Mouse (Mus musculus): Measurements from ENCODE around the gene 1700020D05Rik.
A peak's percentile ranks its signal among the peaks of the same experiment; 100 is the strongest.

The 1700020D05Rik gene

DNA sequence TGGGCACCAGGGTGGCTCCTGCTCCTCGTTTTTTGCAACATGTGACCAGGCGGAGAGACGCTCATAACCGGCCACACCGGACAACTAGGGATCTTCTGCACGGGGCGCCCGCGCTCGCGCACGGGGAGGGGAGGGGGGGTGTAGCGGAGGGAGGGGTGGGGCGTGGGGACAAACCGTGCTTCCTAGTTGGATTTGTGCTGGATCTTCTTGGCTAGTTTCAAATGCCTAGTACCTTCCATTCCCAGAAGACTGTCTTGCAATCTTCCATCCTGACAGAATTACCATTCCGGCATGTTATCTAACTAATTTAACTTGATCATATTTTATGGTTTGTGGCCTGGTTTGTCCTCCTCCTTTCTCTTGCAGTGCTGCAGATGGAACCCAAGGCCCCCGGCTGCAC is at the start of gene 1700020D05Rik:
Gene 1700020D05Rik (minus strand): TSS at position 101 of the 400 bp plus-strand sequence.
- no peak for DNase-seq (ENCODE audit: low spot score)

DNA sequence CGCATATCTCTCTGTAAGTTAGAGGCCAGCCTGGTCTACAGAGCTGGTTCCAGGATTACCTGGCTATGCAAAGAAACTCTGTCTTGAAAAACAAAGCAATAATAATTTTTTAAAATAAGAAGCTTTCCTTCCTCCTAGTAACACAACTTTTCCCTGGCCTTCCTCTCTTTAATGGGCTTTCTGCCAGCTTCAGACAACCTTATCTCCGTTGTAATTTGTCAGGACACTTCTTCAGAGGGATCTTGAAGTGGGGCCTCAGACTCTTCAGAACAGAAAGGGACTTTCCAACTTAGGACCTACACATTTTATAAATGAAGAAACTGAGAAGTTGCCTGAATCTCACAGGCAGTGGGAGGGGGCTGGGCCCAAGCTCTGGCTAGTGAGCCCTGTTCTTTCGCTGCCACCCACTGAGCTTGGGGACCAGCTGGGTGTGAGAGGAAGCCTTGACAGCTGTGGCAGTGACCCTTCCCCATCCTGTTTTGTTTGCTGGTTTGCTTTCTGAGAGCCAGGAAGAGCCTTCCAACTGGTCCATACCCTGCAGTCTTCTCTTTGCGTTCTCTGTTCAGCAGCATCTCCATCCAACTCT is 44.0 kb upstream of the 1700020D05Rik start:
- DNase-seq (ENCODE audit: low spot score) = no peak

DNA sequence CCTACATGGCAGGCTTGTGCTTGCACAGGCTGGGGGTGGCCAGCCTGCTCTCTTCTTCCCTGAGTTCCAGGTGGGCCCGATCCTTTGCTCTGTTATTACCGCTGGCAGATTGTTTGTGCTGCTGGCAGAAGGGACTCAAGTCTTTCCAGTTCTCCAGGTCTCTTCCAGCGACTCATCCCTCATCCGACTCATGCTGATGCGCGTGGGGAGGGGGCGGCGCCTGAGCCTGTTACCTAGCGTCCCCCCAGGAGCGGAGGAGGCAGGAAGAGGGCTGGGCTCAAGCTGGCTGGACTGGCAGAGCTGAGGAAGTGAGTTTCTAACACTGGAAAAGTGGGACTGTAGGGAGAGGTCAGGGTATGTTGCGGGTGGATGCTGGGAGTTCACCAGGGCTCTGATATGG is 40.4 kb upstream of the 1700020D05Rik start:
- DNase-seq (ENCODE audit: low spot score) = no peak

DNA sequence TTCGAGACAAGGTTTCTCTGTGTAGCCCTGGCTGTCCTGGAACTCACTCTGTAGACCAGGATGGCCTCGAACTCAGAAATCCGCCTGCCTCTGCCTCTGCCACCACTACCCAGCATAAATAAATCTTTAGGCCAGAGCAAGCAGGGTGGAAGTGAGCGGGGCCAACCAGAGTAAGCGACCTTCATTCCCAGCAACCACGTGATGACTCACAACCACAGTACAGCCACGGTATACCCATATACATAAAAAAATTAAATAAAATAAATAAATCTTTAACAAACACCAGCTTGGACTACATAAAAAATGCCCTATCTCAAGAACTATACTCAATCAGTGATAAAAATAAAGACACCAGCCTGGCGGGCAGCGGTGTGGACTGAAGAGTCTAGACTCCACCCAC is 39.8 kb upstream of the 1700020D05Rik start:
- no peak for DNase-seq (ENCODE audit: low spot score)

DNA sequence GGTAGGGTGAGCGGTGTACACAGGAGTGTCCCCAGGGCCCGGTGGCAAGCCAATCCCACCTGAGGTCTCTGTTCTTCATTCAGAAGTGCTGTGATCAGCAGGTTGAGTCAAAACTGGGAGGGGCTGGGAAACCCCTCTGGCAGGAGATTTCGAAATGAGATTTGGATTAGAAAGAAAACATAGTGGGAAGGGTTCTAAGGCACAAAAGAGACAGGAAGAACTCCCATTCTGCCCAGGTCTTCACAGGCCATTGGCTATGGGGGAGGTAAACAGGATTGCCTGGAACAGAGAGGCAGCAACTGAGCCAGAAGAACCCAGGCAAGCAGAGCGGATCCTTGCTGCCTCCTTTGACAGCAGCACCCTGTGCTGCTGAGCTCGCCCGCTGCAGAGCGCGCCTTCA is 35.2 kb upstream of the 1700020D05Rik start:
- DNase-seq (ENCODE audit: low spot score) = no peak

DNA sequence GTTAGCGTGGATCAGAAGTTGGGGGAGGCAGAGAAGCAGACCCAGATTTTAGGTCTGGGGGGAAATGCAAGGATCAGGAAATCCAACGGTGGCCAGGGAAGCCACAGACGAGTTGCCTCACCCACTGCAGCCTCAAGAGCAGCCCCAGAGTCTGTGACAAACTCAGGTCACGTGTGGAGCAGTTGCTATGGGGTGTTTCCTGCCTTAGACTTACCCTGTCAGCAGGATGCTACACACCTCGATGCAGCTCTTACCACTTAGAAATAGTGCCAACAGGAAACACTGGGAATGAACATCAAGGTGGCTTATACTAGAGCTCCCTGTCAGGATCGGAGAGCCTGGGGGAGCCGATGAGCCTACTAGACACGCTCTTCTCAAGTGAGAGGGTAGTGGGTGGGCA is 28.9 kb upstream of the 1700020D05Rik start:
- no peak for DNase-seq (ENCODE audit: low spot score)

DNA sequence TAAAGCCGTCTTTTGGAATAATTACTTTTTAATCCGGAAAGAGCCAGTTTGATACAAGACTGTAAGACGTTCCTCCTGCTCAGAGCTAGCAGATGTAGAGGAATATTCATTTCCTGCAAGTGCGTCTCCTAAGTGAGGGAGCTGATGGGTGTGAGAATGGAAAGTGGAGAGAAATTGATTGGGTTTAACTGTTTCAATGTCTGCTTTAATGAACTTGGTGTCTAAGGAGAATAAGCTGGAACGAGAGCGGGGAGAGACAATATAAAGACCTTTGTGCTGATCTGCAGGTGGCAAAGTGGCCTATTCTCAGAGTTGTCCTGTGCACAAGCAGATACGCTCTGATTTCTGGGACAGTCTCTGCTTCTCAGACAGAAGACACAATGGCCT is 26.5 kb upstream of the 1700020D05Rik start:
- peak; percentile 18 for DNase-seq (ENCODE audit: low spot score)

DNA sequence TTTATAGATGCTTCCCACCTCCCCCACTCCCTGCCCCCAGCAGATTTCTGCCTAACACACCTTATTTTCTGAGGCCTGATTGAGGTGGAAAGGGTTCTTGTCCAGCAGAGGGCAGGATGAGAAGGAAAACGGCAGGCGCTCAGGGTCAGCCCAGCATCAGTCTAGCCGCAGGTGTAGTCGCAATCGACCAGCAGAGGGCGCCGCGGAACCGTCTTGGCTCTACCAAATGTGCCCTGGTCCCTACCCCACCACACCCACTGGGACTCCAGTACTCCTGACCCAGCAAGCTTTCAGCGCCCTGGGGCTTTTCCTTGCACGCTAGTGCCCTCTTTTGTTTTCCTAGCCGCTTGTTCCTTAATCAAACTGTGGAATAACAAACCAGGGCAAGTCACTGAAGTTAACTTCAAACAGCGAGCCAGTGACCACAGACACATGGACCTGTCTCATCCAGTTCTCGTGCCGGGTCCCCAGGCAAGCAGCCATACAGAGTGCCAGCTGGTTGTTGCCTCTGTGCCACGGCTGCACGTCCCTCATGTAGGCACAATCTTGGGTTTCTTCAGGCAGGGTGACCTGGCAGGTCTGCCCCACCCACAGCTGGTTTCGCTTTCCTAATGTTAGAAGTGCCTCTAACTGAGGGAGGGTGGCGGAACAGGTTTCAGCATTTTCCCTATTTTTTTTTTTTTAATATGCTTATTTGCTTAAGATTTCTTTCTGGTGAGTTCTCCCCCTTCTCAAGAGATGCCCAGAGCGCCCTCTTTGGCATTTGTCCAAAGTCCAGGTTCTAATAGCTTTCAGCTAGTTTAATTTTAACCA is 25.9 kb upstream of the 1700020D05Rik start:
- DNase-seq (ENCODE audit: low spot score) = peak; percentile 99

DNA sequence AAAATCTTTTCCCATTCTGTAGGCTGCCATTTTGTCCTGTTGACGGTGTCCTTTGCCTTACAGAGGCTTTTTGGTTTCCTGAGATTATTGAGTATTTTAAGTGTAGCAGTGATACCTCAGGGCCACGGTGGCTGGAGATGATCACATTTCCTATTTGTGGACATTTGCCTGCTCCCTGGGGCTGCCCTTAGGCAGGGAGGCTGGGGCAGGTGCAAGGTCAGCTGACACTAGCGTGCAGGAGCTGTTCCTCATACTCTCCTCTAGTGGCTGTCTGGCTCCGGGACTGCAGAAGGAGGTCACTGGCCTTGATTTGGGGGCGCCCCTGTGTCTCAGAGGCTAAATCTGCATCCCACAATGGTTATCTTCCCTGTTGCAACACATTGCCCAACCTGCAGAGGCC is 21.6 kb upstream of the 1700020D05Rik start:
- no peak for DNase-seq (ENCODE audit: low spot score)

DNA sequence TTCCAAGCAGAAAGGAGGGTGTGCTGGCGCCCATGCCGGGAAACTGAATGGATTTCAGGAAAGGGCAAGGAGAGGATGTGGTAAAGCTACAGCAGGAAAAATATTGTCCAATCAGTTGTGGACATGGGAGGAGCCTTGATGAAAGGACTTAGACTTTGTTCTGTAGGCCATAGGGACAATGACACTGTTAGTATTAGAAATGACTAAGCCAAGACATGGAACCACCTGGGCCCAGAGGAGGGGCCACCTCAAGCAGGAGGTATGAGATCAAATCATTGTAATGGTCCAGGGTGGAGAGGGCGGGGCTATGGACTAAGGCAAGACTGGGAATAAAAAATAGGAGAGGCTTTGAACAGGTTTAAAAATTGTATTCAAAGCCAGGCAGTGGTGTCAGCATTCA is 15.1 kb upstream of the 1700020D05Rik start:
- no peak for DNase-seq (ENCODE audit: low spot score)

DNA sequence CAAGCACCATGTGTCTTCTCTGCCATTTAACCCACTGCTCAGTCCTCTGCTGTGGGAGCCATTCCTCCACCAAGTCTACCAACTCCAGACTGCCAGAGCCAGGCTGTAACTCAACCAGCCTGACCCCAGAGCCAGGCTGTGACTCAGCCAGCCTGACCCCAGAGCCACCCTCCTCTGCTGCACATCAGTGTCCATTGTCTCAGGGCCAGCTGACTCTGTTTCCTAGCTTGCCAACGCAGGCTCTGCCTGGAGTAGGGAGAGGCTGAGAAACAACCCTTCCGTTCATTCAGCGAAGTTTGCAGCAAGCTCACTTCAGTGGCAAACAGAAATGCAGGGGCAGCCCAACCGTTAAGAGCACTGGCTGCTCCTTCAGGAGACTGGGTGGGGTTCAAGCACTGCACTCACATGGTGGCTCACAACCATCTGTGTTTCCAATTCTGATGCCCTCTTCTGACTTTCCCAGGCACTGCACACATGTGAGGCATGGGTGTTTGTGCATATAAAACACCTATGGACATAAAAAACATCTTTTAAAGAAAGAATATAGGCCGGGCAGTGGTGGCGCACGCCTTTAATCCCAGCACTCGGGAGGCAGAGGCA is 13.4 kb upstream of the 1700020D05Rik start:
- DNase-seq (ENCODE audit: low spot score) = no peak

DNA sequence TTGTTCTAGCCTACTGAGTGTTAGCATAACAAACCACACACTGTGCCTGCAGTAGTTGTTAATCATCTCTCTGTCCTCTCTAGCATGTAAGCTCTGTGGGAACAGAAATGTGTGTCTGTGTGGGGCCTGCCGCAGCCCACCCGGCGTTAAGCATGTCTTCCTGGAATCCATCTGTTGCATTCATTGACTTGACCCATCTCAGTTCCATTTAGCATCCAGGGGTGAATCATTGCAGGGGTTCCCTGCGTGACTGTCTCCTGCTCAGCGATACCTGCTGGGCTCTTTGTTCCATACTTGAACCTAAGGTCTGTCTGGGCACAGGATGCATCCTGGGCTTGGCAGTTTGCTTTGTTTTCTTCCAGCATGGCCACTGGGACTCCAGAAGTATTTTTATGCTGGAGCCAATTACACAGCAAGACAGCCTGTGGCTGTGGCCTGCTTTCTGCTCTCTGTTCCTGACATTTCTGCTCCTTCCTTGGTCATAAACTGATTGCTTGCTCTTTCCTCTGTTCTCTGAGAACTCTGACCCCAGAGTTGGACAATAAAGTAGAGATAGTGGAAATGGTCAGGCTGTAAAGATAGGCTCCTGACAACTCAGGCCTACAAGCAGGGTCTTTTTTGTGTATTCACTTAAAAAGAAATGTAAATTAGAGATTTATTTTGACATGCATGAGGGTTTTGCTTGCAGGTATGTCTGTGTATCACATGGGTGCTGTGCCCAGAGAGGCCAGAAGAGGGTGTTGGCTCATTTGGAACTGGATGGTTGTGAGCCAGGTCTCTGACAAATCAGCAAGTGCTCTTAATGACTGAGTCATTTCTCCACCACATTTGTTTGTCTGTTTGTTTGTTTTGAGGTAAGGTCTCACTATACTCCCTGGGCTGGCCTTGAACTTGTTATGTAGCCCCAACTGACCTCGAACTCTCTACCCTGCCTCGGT is 12.5 kb upstream of the 1700020D05Rik start:
- DNase-seq (ENCODE audit: low spot score) = no peak

DNA sequence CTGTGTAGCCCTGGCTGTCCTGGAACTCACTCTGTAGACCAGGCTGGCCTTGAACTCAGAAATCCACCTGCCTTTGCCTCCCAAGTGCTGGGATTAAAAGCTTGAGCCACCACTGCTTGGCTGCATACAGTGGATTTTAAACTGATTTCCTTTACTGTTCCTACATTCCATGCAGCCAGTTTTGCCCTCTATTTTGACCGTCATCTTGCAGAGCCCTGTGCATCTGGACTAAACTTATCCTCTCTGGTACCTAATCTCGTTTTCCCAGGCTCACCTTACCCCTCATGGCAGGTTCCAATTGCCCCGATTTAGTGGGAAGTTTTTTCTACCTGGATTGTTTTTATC is 9.4 kb upstream of the 1700020D05Rik start:
- DNase-seq (ENCODE audit: low spot score) = no peak

DNA sequence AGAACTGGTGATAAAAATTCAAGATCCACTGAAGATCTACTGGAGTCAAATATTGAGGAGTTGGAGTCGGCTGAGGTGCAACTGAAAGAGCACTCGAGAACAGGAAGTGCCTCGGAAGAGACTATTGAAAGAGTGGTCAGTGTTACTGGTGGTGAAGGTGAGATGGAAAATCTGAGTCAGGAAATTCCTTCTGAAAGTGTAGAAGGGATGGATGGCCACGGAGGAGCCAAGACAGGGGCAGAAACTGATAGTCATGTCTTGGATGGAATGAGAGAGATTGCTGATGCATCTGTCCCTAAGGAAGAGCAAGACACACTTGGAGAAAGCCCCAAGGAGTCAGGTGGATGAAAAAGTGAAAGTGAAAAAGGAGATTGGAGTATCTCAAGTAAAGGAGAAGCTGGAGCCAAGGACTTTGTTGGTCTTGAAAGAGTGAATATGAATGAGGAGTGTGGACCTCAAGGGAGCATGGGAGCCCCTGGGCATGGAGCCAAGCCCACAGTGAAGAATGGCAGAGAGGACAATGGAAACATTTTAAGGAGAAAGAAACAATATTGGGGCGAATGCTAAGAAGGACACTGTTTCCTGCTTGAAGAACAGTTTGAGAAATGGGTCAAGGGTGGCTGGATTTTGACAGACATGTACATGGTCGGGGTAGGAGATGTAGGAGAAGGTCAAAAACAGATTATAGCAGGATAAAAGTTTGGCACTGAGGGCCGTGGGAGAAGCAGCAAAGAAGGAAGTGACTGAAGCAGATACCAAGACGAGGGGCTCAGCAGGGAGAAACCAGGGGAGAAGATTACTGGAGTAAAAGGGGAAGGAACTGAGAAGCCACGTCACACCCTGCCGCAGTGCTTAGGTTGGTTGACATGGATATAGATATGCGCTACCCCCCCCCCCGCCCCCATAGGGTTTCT is 8.8 kb upstream of the 1700020D05Rik start:
- DNase-seq (ENCODE audit: low spot score) = no peak

DNA sequence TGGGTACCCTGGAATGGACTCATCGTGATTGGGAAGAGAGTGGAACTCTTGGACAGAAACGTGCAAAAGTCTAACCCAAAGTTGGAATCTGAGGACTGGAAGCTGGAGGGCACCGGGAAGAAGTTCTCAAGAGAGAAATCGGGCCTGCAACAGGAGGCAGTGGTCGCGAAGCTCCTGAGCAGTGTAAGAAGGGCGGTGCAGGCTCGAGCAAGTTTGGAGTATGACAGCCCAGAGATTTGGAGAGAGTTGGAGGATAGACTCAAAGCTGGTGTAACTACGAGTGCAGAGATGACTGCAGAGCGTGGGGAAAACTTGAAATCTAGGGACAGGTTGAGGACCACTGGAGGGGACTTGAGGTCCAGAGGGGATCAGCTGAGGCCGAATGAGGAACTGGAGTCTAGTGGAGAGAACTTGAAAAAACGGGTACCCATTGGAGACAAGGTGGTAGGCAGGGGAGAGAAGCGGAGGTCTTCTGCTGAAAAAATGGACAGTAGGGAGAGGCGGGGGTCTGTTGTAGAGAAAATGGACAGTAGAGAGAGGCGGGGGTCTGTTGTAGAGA is 7.6 kb upstream of the 1700020D05Rik start:
- no peak for DNase-seq (ENCODE audit: low spot score)

DNA sequence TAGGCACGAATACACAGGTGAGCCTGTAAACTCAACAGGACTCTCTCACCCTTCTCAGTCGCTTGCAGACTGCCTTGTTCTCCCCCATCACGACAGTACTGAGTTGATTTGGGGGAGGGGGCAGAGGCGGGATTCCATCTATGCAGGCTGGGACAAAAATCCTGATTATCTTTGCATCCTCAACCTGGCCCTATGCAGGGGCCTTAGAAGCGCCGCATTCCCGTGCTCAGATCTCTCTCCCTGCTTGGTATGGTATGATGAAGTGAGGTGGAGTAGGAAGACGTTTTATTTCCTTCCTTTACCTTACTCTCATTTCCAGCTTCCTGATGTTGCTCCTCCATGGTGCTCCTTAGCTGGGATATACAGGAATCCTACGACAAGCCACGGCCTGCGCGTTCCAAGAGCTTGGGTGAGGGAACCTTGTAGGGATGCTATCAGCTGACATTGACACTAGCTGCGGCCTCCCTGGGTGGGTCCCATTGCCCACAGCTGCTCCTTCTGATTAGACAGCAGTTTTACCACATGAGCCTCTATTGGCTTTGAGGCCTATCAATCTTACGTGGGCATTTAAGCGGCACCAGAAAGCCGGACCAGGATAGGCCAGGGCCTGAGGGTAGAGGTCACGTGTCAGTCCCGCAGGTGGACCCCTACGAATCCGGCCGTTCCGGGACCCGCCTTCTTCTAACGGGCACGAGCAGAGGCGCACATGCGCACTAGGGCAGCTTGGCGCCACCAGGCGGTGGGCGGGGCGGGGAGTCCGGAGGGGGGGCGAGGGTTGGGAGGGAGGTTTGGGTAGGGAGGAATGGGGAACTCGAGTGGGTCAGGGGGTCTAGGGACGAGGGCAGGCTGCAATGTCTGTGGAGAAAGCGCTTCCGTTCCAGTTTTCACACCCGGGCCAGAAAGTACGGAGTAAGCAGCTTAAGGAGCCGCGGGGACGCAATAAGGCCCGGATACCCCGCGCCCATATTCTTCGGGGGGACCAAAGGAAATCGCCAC is 6.7 kb upstream of the 1700020D05Rik start, which contains the start of gene Snx32:
Gene Snx32 (minus strand): TSS at position 508 of the 996 bp plus-strand sequence.
- DNase-seq (ENCODE audit: low spot score) = peak; percentile 96

DNA sequence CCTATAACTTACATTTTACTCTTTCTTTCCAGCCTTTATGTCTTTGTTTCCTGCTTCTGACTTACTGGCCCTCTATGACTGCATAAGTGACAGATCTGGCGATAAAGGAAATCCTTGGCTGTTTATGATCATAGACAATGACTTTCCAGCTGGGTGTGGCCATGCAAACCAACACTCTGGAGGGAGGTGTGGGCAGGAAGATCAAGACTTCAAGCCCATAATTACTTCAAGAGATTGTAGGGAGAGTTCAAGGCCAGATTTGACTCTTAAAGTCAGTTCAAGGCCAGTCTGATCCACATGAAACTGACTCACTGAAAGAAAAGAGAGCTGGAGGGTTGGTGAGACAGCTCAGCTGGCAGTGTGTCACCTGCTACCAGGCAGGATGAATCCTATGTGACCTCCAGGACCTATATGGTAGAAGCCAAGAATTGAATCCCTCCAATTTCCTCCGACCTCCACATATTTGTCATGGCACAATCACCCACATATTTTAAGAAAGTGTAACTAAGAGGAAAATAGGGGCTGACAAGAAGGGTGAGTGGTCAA is 3.2 kb downstream of the 1700020D05Rik start:
- no peak for DNase-seq (ENCODE audit: low spot score)

DNA sequence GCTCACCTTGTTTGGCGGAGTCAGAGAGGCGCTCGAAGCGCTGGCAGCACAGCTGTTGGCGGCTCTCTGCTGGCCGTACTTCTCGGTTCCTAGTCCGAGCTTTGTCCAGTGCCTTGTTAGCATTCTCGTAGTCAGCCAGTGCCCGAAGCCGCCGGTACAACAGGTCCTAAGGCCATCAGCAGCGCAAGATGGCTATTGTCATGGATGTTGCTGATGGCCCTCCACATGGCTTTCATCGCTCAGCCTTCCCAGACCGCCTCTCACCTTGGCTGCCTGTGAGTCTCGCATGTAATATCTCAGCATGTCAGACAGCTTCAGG is 7.6 kb downstream of the 1700020D05Rik start:
- no peak for DNase-seq (ENCODE audit: low spot score)

DNA sequence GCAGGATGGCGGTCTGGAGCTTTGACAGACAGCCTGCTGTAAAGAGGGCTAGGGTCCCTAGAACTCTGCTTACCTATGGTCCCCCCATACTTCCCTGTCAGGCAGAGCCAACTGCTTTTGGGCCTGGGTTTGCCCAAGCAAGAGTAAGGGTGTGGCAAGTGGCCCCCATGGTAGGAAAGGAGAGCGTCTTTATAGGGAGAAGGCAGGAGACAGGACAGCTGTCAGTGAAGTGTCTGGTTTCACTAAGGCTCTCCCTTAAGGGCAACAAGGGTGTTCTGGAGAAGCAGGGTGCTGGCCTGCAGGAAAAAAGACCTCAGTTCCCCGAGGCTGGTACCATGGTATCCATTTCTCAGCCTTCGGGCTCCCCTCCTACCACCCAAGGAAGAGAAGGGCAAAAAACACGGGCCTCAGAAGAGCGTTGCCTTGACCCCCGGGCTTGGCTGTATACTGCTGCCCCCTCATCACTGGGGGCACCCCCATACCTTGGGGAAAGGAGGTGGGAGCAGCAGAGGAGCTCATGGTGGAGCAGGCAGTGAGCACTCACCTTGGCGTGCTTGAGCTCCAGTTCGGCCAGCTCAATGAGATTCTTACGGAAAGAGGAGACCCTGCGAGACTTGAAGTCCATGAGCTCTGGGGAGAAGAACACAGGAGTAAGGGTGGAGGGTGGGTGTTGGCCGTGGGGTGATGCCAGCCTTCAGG is 8.1 kb downstream of the 1700020D05Rik start:
- no peak for DNase-seq (ENCODE audit: low spot score)

Measured in embryo, embryonic 10 days (tissue).